Mouse (Mus musculus) heart, postnatal 0 days (tissue): Measurements from ENCODE around the gene Orm3. TPM values are rescaled to one million over a fixed set of nuclear protein-coding genes. Genes with fewer than 3 reads are reported as not detected.

Experiments used
- ATAC-seq: fragments of 200-750 bp; cut with Nextera tagmentation; 2 replicates; pipeline ENCODE4 v1.8.0; 2017; ENCODE audit warnings: low read depth, moderate number of reproducible peaks, moderate library complexity; ENCODE audit not compliant: insufficient read depth
- DNase-seq: peaks from one replicate; pipeline ENCODE4 v3.0.0-alpha.2; 2016; ENCODE audit warnings: low spot score
- H3K27ac ChIP-seq: fragments of 300-500 bp; sonication (generic); 2 replicates; pipeline ENCODE4 v1.5.1; 2014; ENCODE audit warnings: low read depth, mild to moderate bottlenecking
- H3K27me3 ChIP-seq: fragments of 300-500 bp; sonication (generic); 2 replicates; pipeline ENCODE4 v1.6.1; 2014; ENCODE audit warnings: low read length, mixed read lengths; ENCODE audit not compliant: control insufficient read depth, insufficient read depth
- H3K36me3 ChIP-seq: fragments of 300-500 bp; sonication (generic); replicated peaks from 2 replicates; pipeline ENCODE4 v1.6.1; 2014; ENCODE audit warnings: low read length, mixed read lengths; ENCODE audit not compliant: control insufficient read depth, insufficient read depth
- H3K4me1 ChIP-seq: fragments of 300-500 bp; sonication (generic); 2 replicates; pipeline ENCODE4 v1.6.1; 2014; ENCODE audit warnings: antibody characterized with exemption; ENCODE audit not compliant: control insufficient read depth, insufficient read depth
- H3K4me2 ChIP-seq: fragments of 300-500 bp; sonication (generic); 2 replicates; pipeline ENCODE4 v1.6.1; 2014; ENCODE audit warnings: low read depth, mild to moderate bottlenecking, low read length, moderate library complexity
- H3K4me3 ChIP-seq: fragments of 300-500 bp; sonication (generic); 2 replicates; pipeline ENCODE4 v1.5.1; 2014; ENCODE audit warnings: low read depth, low read length
- H3K9ac ChIP-seq: fragments of 300-500 bp; sonication (generic); replicated peaks from 2 replicates; pipeline ENCODE4 v1.6.1; 2014; ENCODE audit warnings: low read depth, low read length, mixed read lengths
- H3K9me3 ChIP-seq: fragments of 300-500 bp; sonication (generic); replicated peaks from 2 replicates; pipeline ENCODE4 v1.6.1; 2016; ENCODE audit warnings: low read length; ENCODE audit not compliant: control insufficient read depth
- CTCF ChIP-seq: IDR thresholded peaks from 2 replicates; pipeline ENCODE4 v1.5.1; 2016; ENCODE audit warnings: antibody characterized with exemption, control low read depth, low read depth
- EP300 ChIP-seq: IDR thresholded peaks from 2 replicates; pipeline ENCODE4 v1.6.1; 2016; ENCODE audit warnings: antibody characterized with exemption, low read depth
- WGBS: fragments of 180-500 bp; shearing (Covaris S2); extraction: QIAGEN DNeasy Blood & Tissue Kit; methylation state at CpG from one replicate; pipeline ENCODE4 v1.1.7; 2014; 5-methylcytosine and 5-hydroxymethylcytosine counted together
- polyA plus RNA-seq: library from polyadenylated mRNA; unstranded; fragments of >200 nt; fragmentation: Nextera tagmentation; extraction: Ambion mirVana; gene quantifications from 2 replicates; pipeline ENCODE4 v1.2.1, GENCODE M21; 2015
- total RNA-seq: library from RNA; depleted of rRNA; stranded (reverse); fragments of >200 nt; gene quantifications from 2 replicates; pipeline ENCODE4 v1.2.3, GENCODE M21; 2014; ENCODE audit warnings: low replicate concordance

The Orm3 gene
- total and polyA plus RNA-seq, 2 experiments from 2014 or later: not detected

DNA sequence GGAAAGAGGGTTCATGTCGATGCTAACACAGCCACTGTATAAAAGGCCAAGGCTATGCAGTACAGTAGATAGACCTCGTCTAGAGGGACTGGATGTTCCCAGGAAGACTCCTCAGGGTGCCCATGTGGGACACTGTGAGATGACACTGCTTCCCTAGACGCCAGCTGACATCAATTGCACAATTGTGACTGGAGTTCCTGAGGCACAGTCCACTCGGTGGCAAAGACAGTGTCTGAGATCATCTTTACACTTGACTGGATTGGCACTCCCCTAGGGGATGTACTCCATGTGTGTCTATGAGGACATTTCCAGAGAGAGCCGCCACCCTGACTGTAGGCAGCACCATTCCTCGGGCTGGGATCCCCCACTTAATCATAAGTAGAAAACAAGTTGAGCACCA lies 7.4 kb upstream of the Orm3 start:
- Histone ChIP-seq H3K9me3 (no peaks in the 10 kb centered on the region), H3K4me1 (no peaks in the 10 kb centered on the region), H3K27ac (no peak overlapping the region), H3K27me3 (no peaks in the 10 kb centered on the region), H3K9ac (no peak overlapping the region), H3K4me2 (no peak overlapping the region), H3K36me3 (no peaks in the 10 kb centered on the region), H3K4me3 (no peak overlapping the region)
- TF ChIP-seq EP300 (no peak), CTCF (no peak)
- ATAC-seq: no peak
- 67% methylated on average over 6 of the region's 6 CpGs for WGBS
- DNase-seq: no peak

- no peak for DNase-seq
- 86% methylated on average over 2 of the region's 2 CpGs for WGBS
These were observed 1.1 kb downstream of the Orm3 start for GRCm38 (mm10) chr4:63356981-63357570.

DNA sequence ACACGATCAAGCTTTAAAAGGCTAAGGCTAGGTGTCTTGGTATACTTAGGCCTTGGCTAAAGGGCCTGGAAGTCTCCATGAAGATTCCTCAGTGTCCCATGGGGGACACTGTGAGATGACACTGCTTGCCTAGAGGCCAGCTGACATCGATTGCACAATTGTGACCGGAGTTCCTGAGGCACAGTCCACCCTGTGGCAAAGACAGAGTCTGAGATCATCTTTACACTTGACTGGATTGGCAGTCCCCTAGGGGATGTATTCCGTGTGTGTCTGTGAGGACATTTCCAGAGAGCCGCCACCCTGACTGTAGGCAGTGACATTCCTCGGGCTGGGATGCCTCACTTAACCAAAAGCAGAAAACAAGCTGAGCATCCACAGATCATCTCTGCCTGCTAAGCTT lies 3.9 kb downstream of the Orm3 start:
- TF ChIP-seq CTCF: no peak
- TF ChIP-seq EP300: no peak

More at GRCm38 (mm10) chr4:63356981-63357570, 1.1 kb downstream of the Orm3 start:
- no peaks in the 10 kb centered on the region for H3K9me3 ChIP-seq
- H3K27me3 ChIP-seq: no peaks in the 10 kb centered on the region
- TF ChIP-seq CTCF: no peak
- no peak for TF ChIP-seq EP300
- peaks cover 4% of the 10 kb centered on the region; the same call in 1 of the 2 replicates for H3K4me1 ChIP-seq
- no peak overlapping the region for H3K4me2 ChIP-seq
- H3K36me3 ChIP-seq: no peaks in the 10 kb centered on the region
- no peak overlapping the region for H3K4me3 ChIP-seq
- no peak overlapping the region for H3K27ac ChIP-seq
- ATAC-seq: no peak
- no peak overlapping the region for H3K9ac ChIP-seq

DNA sequence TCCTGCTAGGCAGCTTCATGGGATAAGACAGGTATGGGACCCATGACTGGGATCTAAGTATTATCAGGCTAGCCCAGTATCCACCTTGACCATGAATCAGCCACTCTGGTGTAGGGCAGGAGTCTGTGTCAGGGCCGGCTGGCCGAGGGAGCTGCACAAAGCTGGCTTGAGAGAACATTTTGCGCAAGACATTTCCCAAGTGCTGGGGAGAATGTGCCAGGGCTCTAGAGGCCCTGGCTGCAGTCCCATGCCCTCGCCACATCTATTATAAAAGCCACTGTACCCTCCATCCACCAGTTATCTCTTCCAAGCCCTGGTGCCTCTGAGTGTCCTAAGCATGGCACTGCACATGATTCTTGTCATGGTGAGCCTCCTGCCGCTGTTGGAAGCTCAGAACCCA lies 6.2 kb downstream of the Orm3 start, which contains the start of gene Orm2:
Gene Orm2 (plus strand): TSS at position 300 of the 400 bp plus-strand sequence.
- no peaks in the 10 kb centered on the region for H3K4me1 ChIP-seq
- DNase-seq: no peak
- H3K4me2 ChIP-seq: no peak within 1 kb of the TSS
- WGBS: 46% methylated on average over 5 of the region's 5 CpGs
- H3K9ac ChIP-seq: no peak within 1 kb of the TSS
- no peaks in the 10 kb centered on the region for H3K27me3 ChIP-seq
- H3K9me3 ChIP-seq: no peaks in the 10 kb centered on the region
- no peak within 1 kb of the TSS for H3K4me3 ChIP-seq
- no peak for ATAC-seq
- TF ChIP-seq CTCF (no peak), EP300 (no peak)
- H3K27ac ChIP-seq: no peak within 1 kb of the TSS
- H3K36me3 ChIP-seq: no peaks in the 10 kb centered on the region

More for the DNA sequence above, 3.9 kb downstream of the Orm3 start:
- Histone ChIP-seq H3K4me2 (no peak overlapping the region), H3K9me3 (no peaks in the 10 kb centered on the region), H3K27ac (no peak overlapping the region), H3K36me3 (no peaks in the 10 kb centered on the region), H3K27me3 (no peaks in the 10 kb centered on the region), H3K4me3 (no peak overlapping the region), H3K4me1 (peaks cover 4% of the 10 kb centered on the region; the same call in 1 of the 2 replicates), H3K9ac (no peak overlapping the region)
- no peak for DNase-seq
- no peak for ATAC-seq
- WGBS: 63% methylated on average over 6 of the region's 6 CpGs

DNA sequence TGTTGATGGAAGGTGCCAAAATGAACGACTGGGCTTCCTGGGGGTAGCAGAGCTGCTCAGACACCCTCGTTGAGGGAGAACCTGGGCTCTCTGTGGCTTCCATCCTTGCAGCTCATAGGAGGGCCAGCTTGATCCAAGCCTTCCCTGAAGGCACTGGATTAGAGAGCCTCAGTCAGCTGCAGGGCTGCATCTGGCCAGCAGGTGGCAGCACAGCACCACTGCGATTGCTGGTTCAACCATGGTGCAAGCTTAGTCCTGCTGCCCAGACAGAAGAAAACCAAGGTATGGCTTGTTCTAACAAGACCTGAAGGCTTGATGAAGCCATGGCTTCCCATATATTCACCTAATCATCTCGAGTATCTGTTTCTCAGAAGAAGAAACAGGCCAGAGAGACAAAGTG lies 12.6 kb downstream of the Orm3 start:
- 27% methylated on average over 4 of the region's 4 CpGs for WGBS
- Histone ChIP-seq H3K27me3 (no peaks in the 10 kb centered on the region), H3K36me3 (peaks cover 9% of the 10 kb centered on the region; the same call in 1 of the 2 replicates), H3K4me1 (no peaks in the 10 kb centered on the region), H3K4me3 (no peak overlapping the region), H3K9ac (no peak overlapping the region), H3K9me3 (no peaks in the 10 kb centered on the region), H3K27ac (no peak overlapping the region), H3K4me2 (no peak overlapping the region)
- peak; percentile 98 for TF ChIP-seq CTCF
- TF ChIP-seq EP300: no peak
- DNase-seq (peak; percentile 49), ATAC-seq (peak; percentile 54)

- no peak overlapping the region for H3K27ac ChIP-seq
- peaks cover 9% of the 10 kb centered on the region; the same call in 1 of the 2 replicates for H3K36me3 ChIP-seq
- no peak overlapping the region for H3K9ac ChIP-seq
- H3K4me2 ChIP-seq: no peak overlapping the region
- no peaks in the 10 kb centered on the region for H3K9me3 ChIP-seq
- no peaks in the 10 kb centered on the region for H3K27me3 ChIP-seq
- ATAC-seq (no peak), DNase-seq (no peak)
- no peaks in the 10 kb centered on the region for H3K4me1 ChIP-seq
- TF ChIP-seq CTCF (no peak), EP300 (no peak)
- H3K4me3 ChIP-seq: no peak overlapping the region
- WGBS: 57% methylated on average over 7 of the region's 7 CpGs
These were observed 14.9 kb downstream of the Orm3 start for GRCm38 (mm10) chr4:63370897-63371296.
